Mouse (Mus musculus): ENCODE results near the gene Bfsp1.

GRCm38 (mm10) chr2:143909230-143909629, 46.3 kb upstream of the Bfsp1 start:
- TF ChIP-seq CTCF (IDR thresholded peaks at IDR 0.05; ENCODE audit: borderline replicate concordance, control insufficient read depth, extremely low read depth, insufficient read depth, low read length, poor library complexity) = no peak
- TF ChIP-seq POLR2A (IDR thresholded peaks at IDR 0.05; ENCODE audit: control insufficient read depth, extremely low read depth, insufficient read depth, low read length, poor library complexity) = no peak

All from thymus, adult 2 months (tissue).